Mouse (Mus musculus) lung, adult 2 months (tissue): ENCODE data around the gene Slc12a8.

Source experiments
- CTCF ChIP-seq: fragments of 200-500 bp; IDR thresholded peaks from 2 replicates; pipeline ENCODE4 v1.5.1; 2011; ENCODE audit warnings: mild to moderate bottlenecking, low read length, control low read depth; ENCODE audit not compliant: insufficient read depth
- POLR2A ChIP-seq: fragments of 200-500 bp; IDR thresholded peaks from 2 replicates; pipeline ENCODE4 v1.6.1; 2011; ENCODE audit warnings: low read depth, mild to moderate bottlenecking, control low read depth, low read length, borderline replicate concordance; ENCODE audit errors: extremely low read depth

DNA sequence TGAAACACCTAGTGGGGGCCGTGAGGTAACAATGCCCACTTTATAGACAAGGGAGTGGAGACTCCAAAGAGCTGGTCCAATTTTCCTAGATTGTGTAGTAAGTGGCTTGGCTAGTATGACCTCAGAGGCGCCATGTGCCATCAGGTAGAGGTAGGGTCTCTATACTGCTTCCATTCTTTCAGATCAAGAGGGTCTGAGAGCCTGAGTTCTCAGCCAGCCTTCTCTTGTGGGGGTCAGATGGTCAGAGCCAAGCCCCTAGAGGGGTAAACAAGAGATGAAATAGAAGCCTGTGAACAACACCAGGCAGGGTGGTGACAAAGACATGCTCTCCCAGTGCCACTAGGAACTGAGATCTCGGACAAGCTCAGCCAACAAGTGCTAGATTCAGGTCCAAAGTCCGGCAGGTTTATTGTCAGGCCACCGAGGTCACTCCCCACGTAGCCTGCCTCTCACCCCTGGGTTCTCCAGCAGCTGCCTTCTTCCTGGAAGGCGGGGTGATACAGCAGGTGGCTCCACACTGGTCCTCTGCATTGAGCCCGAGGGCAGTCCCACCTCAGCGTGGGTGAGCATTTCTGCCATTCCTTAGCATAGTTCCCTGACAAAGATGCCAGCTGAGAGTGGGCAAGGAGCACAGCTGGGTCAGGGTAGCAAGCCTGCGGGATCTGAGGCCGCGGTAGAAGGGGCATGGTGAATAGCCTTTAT is 44.3 kb downstream of the Slc12a8 start:
- TF ChIP-seq POLR2A (no peak), CTCF (no peak)
